Mouse (Mus musculus) limb, embryonic 15.5 days (tissue): ENCODE data around the gene Tpst2. TPM values are rescaled to one million over a fixed set of nuclear protein-coding genes. Genes with fewer than 3 reads are reported as not detected.
A peak's percentile ranks its signal among the peaks of the same experiment; 100 is the strongest.

ENCODE experiments used
- ATAC-seq: fragments of 200-750 bp; cut with Nextera tagmentation; 2 replicates; pipeline ENCODE4 v1.8.0; 2017; ENCODE audit warnings: low read depth, moderate TSS enrichment; ENCODE audit not compliant: insufficient number of reproducible peaks, low FRiP score, low TSS enrichment
- H3K27ac ChIP-seq: fragments of 300-500 bp; sonication (generic); 2 replicates; pipeline ENCODE4 v1.5.1; 2015; ENCODE audit warnings: moderate library complexity, mild to moderate bottlenecking, inconsistent platforms
- H3K27me3 ChIP-seq: fragments of 300-500 bp; sonication (generic); 2 replicates; pipeline ENCODE4 v1.6.1; 2015; ENCODE audit warnings: inconsistent platforms
- H3K36me3 ChIP-seq: fragments of 300-500 bp; sonication (generic); 2 replicates; pipeline ENCODE4 v1.6.1; 2015; ENCODE audit warnings: inconsistent platforms
- H3K4me1 ChIP-seq: fragments of 300-500 bp; sonication (generic); 2 replicates; pipeline ENCODE4 v1.6.1; 2015; ENCODE audit warnings: inconsistent platforms
- H3K4me2 ChIP-seq: fragments of 300-500 bp; sonication (generic); 2 replicates; pipeline ENCODE4 v1.6.1; 2015; ENCODE audit warnings: mild to moderate bottlenecking, inconsistent platforms
- H3K4me3 ChIP-seq: fragments of 300-500 bp; sonication (generic); 2 replicates; pipeline ENCODE4 v1.5.1; 2015; ENCODE audit warnings: mild to moderate bottlenecking, inconsistent platforms
- H3K9ac ChIP-seq: fragments of 300-500 bp; sonication (generic); 2 replicates; pipeline ENCODE4 v1.6.1; 2015; ENCODE audit warnings: inconsistent platforms
- H3K9me3 ChIP-seq: fragments of 300-500 bp; sonication (generic); 2 replicates; pipeline ENCODE4 v1.6.1; 2016; ENCODE audit warnings: inconsistent platforms
- WGBS: fragments of 180-500 bp; shearing (Covaris S2); methylation state at CpG from one replicate; pipeline ENCODE4 v1.1.7; 2015; 5-methylcytosine and 5-hydroxymethylcytosine counted together
- polyA plus RNA-seq: library from polyadenylated mRNA; unstranded; fragments of >200 nt; fragmentation: Nextera tagmentation; extraction: Ambion mirVana; gene quantifications from 2 replicates; pipeline ENCODE4 v1.2.1, GENCODE M21; 2015

Tpst2 gene
- polyA plus RNA-seq, 1 experiment from 2014 or later = 51.2 TPM

- Histone ChIP-seq H3K9ac (no peak overlapping the region), H3K27me3 (no peaks in the 10 kb centered on the region), H3K4me3 (no peak overlapping the region), H3K27ac (no peak overlapping the region), H3K9me3 (no peaks in the 10 kb centered on the region), H3K4me1 (peaks cover 78% of the 10 kb centered on the region), H3K36me3 (no peaks in the 10 kb centered on the region), H3K4me2 (no peak overlapping the region)
- 78% methylated on average over 7 of the region's 7 CpGs for WGBS
- no peak for ATAC-seq
These were observed 7.7 kb downstream of the Tpst2 start for GRCm38 (mm10) chr5:112284203-112284582.

- H3K9me3 ChIP-seq = no peaks in the 10 kb centered on the region
- H3K9ac ChIP-seq = no peak overlapping the region
- no peak overlapping the region for H3K4me3 ChIP-seq
- WGBS = 78% methylated on average over 7 of the region's 7 CpGs
- H3K27me3 ChIP-seq = no peaks in the 10 kb centered on the region
- H3K4me2 ChIP-seq = no peak overlapping the region
- no peaks in the 10 kb centered on the region for H3K36me3 ChIP-seq
- ATAC-seq = no peak
- H3K27ac ChIP-seq = no peak overlapping the region
- peaks cover 78% of the 10 kb centered on the region for H3K4me1 ChIP-seq
These were observed 9.1 kb downstream of the Tpst2 start for GRCm38 (mm10) chr5:112285548-112286085.

- Histone ChIP-seq H3K4me3 (no peak overlapping the region), H3K4me1 (peaks cover 77% of the 10 kb centered on the region), H3K4me2 (no peak overlapping the region), H3K27me3 (no peaks in the 10 kb centered on the region), H3K27ac (no peak overlapping the region), H3K9me3 (no peaks in the 10 kb centered on the region), H3K9ac (no peak overlapping the region), H3K36me3 (no peaks in the 10 kb centered on the region)
- 62% methylated on average over 2 of the region's 2 CpGs for WGBS
- ATAC-seq = no peak
These were observed 10.1 kb downstream of the Tpst2 start for GRCm38 (mm10) chr5:112286608-112286983.

- no peak for ATAC-seq
- H3K4me2 ChIP-seq = no peak overlapping the region
- H3K36me3 ChIP-seq = no peaks in the 10 kb centered on the region
- no peaks in the 10 kb centered on the region for H3K27me3 ChIP-seq
- WGBS = 74% methylated on average over 11 of the region's 11 CpGs
- H3K4me3 ChIP-seq = no peak overlapping the region
- peaks cover 77% of the 10 kb centered on the region for H3K4me1 ChIP-seq
- no peaks in the 10 kb centered on the region for H3K9me3 ChIP-seq
- no peak overlapping the region for H3K27ac ChIP-seq
- no peak overlapping the region for H3K9ac ChIP-seq
These were observed 10.6 kb downstream of the Tpst2 start for GRCm38 (mm10) chr5:112286984-112287641.

- no peaks in the 10 kb centered on the region for H3K9me3 ChIP-seq
- no peak overlapping the region for H3K4me2 ChIP-seq
- no peak overlapping the region for H3K27ac ChIP-seq
- H3K9ac ChIP-seq = no peak overlapping the region
- ATAC-seq = no peak
- H3K36me3 ChIP-seq = no peaks in the 10 kb centered on the region
- peaks cover 73% of the 10 kb centered on the region for H3K4me1 ChIP-seq
- no peak overlapping the region for H3K4me3 ChIP-seq
- H3K27me3 ChIP-seq = no peaks in the 10 kb centered on the region
- WGBS = 89% methylated on average over 2 of the region's 2 CpGs
These were observed 11.2 kb downstream of the Tpst2 start for GRCm38 (mm10) chr5:112287652-112288051.

GRCm38 (mm10) chr5:112288193-112289141 is 12.0 kb downstream of the Tpst2 start:
- Histone ChIP-seq H3K4me2 (no peak overlapping the region), H3K4me3 (no peak overlapping the region), H3K36me3 (no peaks in the 10 kb centered on the region), H3K9me3 (no peaks in the 10 kb centered on the region), H3K9ac (no peak overlapping the region), H3K27me3 (no peaks in the 10 kb centered on the region), H3K27ac (no peak overlapping the region), H3K4me1 (peaks cover 69% of the 10 kb centered on the region)
- 77% methylated on average over 9 of the region's 9 CpGs for WGBS
- ATAC-seq = no peak

GRCm38 (mm10) chr5:112289236-112289635 is 12.7 kb downstream of the Tpst2 start:
- ATAC-seq = no peak
- peaks cover 64% of the 10 kb centered on the region for H3K4me1 ChIP-seq
- no peak overlapping the region for H3K4me3 ChIP-seq
- 37% methylated on average over 8 of the region's 8 CpGs for WGBS
- no peak overlapping the region for H3K27ac ChIP-seq
- no peaks in the 10 kb centered on the region for H3K9me3 ChIP-seq
- H3K27me3 ChIP-seq = no peaks in the 10 kb centered on the region
- 0 out of 2 replicates have a peak overlapping the region, but pooled peaks have one; percentile 12 for H3K4me2 ChIP-seq
- H3K9ac ChIP-seq = no peak overlapping the region
- H3K36me3 ChIP-seq = no peaks in the 10 kb centered on the region

- ATAC-seq = no peak
- H3K4me1 ChIP-seq = peaks cover 68% of the 10 kb centered on the region
- no peak overlapping the region for H3K27ac ChIP-seq
- no peak overlapping the region for H3K9ac ChIP-seq
- no peaks in the 10 kb centered on the region for H3K36me3 ChIP-seq
- 0 out of 2 replicates have a peak overlapping the region, but pooled peaks have one; percentile 12 for H3K4me2 ChIP-seq
- H3K4me3 ChIP-seq = no peak overlapping the region
- no peaks in the 10 kb centered on the region for H3K9me3 ChIP-seq
- no peaks in the 10 kb centered on the region for H3K27me3 ChIP-seq
- 71% methylated on average over 16 of the region's 16 CpGs for WGBS
These were observed 13.5 kb downstream of the Tpst2 start for GRCm38 (mm10) chr5:112289819-112290535.

- Histone ChIP-seq H3K27me3 (no peaks in the 10 kb centered on the region), H3K9me3 (no peaks in the 10 kb centered on the region), H3K4me3 (no peak overlapping the region), H3K4me2 (0 out of 2 replicates have a peak overlapping the region, but pooled peaks have one; percentile 6), H3K27ac (no peak overlapping the region), H3K9ac (no peak overlapping the region), H3K4me1 (peaks cover 70% of the 10 kb centered on the region), H3K36me3 (no peaks in the 10 kb centered on the region)
- WGBS = 67% methylated on average over 8 of the region's 8 CpGs
- ATAC-seq = no peak
These were observed 14.0 kb downstream of the Tpst2 start for GRCm38 (mm10) chr5:112290536-112290880.

- no peaks in the 10 kb centered on the region for H3K9me3 ChIP-seq
- H3K27ac ChIP-seq = no peak overlapping the region
- ATAC-seq = no peak
- no peak overlapping the region for H3K4me3 ChIP-seq
- WGBS = 85% methylated on average over 5 of the region's 5 CpGs
- no peak overlapping the region for H3K9ac ChIP-seq
- no peaks in the 10 kb centered on the region for H3K27me3 ChIP-seq
- no peak overlapping the region for H3K4me2 ChIP-seq
- H3K4me1 ChIP-seq = peaks cover 65% of the 10 kb centered on the region
- no peaks in the 10 kb centered on the region for H3K36me3 ChIP-seq
These were observed 15.4 kb downstream of the Tpst2 start for GRCm38 (mm10) chr5:112291866-112292265.

GRCm38 (mm10) chr5:112292343-112292980 is 16.0 kb downstream of the Tpst2 start:
- Histone ChIP-seq H3K4me3 (no peak overlapping the region), H3K36me3 (no peaks in the 10 kb centered on the region), H3K27ac (no peak overlapping the region), H3K27me3 (no peaks in the 10 kb centered on the region), H3K9me3 (no peaks in the 10 kb centered on the region), H3K4me1 (peaks cover 64% of the 10 kb centered on the region), H3K9ac (no peak overlapping the region), H3K4me2 (no peak overlapping the region)
- ATAC-seq = no peak
- 74% methylated on average over 16 of the region's 17 CpGs for WGBS
